Mouse (Mus musculus): ENCODE measurements around the gene Fads6. TPM values are rescaled to one million over a fixed set of nuclear protein-coding genes. Genes with fewer than 3 reads are reported as not detected.
A peak's percentile ranks its signal among the peaks of the same experiment; 100 is the strongest.

Gene Fads6
- total RNA-seq, 1 experiment from 2014 or later, result 21.2 TPM

- DNase-seq, result no peak
Observed at GRCm38 (mm10) chr11:115250405-115251090, 46.9 kb downstream of the Fads6 start.

- peak; percentile 55 for DNase-seq
Observed at GRCm38 (mm10) chr11:115249721-115250404, 47.6 kb downstream of the Fads6 start.

DNA sequence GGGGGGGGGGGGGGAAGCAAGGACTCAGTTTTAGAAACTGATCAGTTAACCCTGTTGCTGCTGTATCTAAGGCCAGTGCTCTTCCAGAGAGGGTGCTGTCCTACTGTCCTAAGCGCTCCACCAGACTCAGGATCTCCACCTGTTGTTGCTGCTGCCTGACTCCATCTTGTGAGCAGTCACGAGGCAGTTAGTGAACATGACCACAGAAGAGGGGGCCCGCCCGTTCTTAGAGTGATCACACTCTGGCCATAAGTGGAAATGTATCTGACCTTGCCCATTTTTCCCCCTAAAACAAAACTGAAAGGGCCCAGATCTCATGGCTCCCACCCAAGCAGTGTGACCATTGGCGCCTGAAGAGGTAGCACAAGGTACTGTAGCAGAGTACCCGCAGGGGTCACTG, 49.5 kb downstream of the Fads6 start:
- no peak for DNase-seq

DNA sequence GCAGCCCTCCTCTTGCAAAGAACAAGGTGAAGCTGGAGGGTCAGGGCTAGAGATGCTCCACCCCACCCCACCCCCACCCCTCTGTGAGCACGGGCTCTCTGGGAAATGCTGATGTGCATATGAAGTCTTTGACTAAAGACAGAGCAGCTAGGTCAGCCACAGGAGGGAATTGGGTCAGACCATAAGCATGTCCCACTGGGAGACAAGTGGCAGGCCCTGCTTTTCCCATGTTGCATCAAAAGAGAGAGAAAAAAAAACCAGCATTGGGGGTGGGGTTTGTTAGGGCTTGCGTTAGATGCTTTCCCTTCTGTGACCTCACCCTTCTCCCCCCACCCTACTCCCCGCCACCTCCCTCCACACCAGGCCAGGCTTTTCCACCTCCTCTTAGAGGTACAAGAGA, 50.2 kb downstream of the Fads6 start:
- no peak for DNase-seq

GRCm38 (mm10) chr11:115246386-115246785, 51.1 kb downstream of the Fads6 start:
- DNase-seq, result no peak

- no peak for DNase-seq
Observed at GRCm38 (mm10) chr11:115244840-115245239, 52.6 kb downstream of the Fads6 start.

- DNase-seq, result no peak
Observed at GRCm38 (mm10) chr11:115243783-115244182, 53.7 kb downstream of the Fads6 start.

- no peak for DNase-seq
Observed at GRCm38 (mm10) chr11:115242746-115243145, 54.7 kb downstream of the Fads6 start.

GRCm38 (mm10) chr11:115241402-115241801, 56.1 kb downstream of the Fads6 start:
- DNase-seq, result peak; percentile 69

GRCm38 (mm10) chr11:115236570-115236969, 60.9 kb downstream of the Fads6 start:
- DNase-seq, result peak; percentile 32

DNA sequence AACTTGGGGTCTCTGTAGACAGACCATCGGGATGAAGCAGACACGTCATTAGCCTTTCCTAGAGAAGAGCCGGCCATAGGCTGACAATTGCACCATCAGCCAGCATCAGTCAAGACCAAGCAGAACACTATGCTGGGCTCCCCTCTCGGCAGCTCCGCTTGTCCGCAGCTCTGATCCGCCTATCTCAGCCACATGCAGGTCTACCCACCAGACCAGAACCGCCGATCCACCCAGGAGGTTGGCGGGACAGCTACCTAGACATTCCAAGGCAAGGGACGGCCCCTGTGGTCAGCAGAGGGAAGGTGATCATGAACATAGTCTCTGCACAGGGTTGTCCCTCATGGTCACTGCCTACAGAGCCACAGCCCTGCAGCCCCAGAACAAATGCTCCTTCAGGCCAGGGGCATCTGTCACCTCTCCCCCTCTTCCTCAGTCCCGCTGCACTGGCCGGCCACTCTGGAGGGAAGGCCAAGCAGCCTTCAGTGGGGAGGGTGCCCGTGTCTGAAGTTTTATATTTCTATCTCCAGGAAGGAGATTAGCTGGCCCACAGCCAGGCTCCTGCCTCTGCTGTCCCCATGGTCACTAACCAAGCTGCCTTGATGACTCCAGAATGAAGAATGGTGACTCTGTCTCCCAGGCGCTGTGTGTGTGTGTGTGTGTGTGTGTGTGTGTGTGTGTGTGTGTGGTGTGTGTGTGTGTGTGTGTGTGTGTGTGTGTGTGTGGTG, 63.0 kb downstream of the Fads6 start:
- peak; percentile 84 for DNase-seq

GRCm38 (mm10) chr11:115233526-115234290, 63.8 kb downstream of the Fads6 start:
- no peak for DNase-seq

- DNase-seq, result no peak
Observed at GRCm38 (mm10) chr11:115232889-115233288, 64.6 kb downstream of the Fads6 start.

- peak; percentile 18 for DNase-seq
Observed at GRCm38 (mm10) chr11:115231924-115232323, 65.5 kb downstream of the Fads6 start.

- DNase-seq, result no peak
Observed at GRCm38 (mm10) chr11:115231168-115231915, 66.1 kb downstream of the Fads6 start.

Small RNAs within 50 kb of the gene (microRNA-seq; reads per million reads assigned to microRNA genes)
- 0 reads per million in 2 experiments for gene Gm25837

Other genes starting within 250 kb of the Fads6 start
- gene Cd300ld3, start 249.3 kb downstream of the Fads6 start, total RNA-seq (2021), result 3.3 TPM in 1 of 2 replicates, not detected in the other
- 0.30 and 0.63 TPM in 2 replicates for gene Cd300e, start 235.5 kb downstream of the Fads6 start, total RNA-seq (2021)
- 1.9 and 3.3 TPM in 2 replicates for gene Rab37, start 206.2 kb downstream of the Fads6 start, total RNA-seq (2021)
- gene Cd300lf, start 163.7 kb downstream of the Fads6 start, total RNA-seq (2021), result 0.52 and 1.4 TPM in 2 replicates
- 23.0 and 24.3 TPM in 2 replicates for gene Slc9a3r1, start 134.3 kb downstream of the Fads6 start, total RNA-seq (2021)
- 9.0 and 15.7 TPM in 2 replicates for gene Tmem104, start 110.2 kb downstream of the Fads6 start, total RNA-seq (2021)
- 26.4 and 30.6 TPM in 2 replicates for gene Nat9, start 109.8 kb downstream of the Fads6 start, total RNA-seq (2021)
- gene Grin2c, start 30.4 kb downstream of the Fads6 start, total RNA-seq (2021), result 0.90 and 0.96 TPM in 2 replicates
- 592 and 605 TPM in 2 replicates for gene Fdxr, start 20.6 kb downstream of the Fads6 start, total RNA-seq (2021)
- gene Otop2, start 9.5 kb upstream of the Fads6 start, total RNA-seq (2021), result not detected in 2 replicates
- 0.33 and 0.38 TPM in 2 replicates for gene Ush1g, start 24.4 kb upstream of the Fads6 start, total RNA-seq (2021)
- not detected in 2 replicates for gene Otop3, start 37.1 kb upstream of the Fads6 start, total RNA-seq (2021)
- gene Hid1, start 70.1 kb upstream of the Fads6 start, total RNA-seq (2021), result 20.3 and 27.4 TPM in 2 replicates
- gene Cdr2l, start 84.3 kb upstream of the Fads6 start, total RNA-seq (2021), result 61.5 and 66.2 TPM in 2 replicates
- gene Mrpl58, start 106.1 kb upstream of the Fads6 start, total RNA-seq (2021), result 136 and 146 TPM in 2 replicates
- gene Atp5h, start 122.3 kb upstream of the Fads6 start, total RNA-seq (2021), result 857 and 919 TPM in 2 replicates
- 39.1 and 45.2 TPM in 2 replicates for gene Kctd2, start 122.5 kb upstream of the Fads6 start, total RNA-seq (2021)
- gene Trim80, start 142.9 kb upstream of the Fads6 start, total RNA-seq (2021), result not detected in 2 replicates
- 1.2 and 1.3 TPM in 2 replicates for gene Slc16a5, start 164.8 kb upstream of the Fads6 start, total RNA-seq (2021)
- gene Armc7, start 178.0 kb upstream of the Fads6 start, total RNA-seq (2021), result 6.9 and 9.1 TPM in 2 replicates
- 73.8 and 89.8 TPM in 2 replicates for gene Nt5c, start 194.2 kb upstream of the Fads6 start, total RNA-seq (2021)
- 99.8 and 101 TPM in 2 replicates for gene Jpt1, start 216.7 kb upstream of the Fads6 start, total RNA-seq (2021)
- 262 and 272 TPM in 2 replicates for gene Sumo2, start 238.6 kb upstream of the Fads6 start, total RNA-seq (2021)